Mouse (Mus musculus): ENCODE measurements around the gene Txndc12.

Txndc12 gene

GRCm38 (mm10) chr4:108834115-108834970 is at the start of gene Txndc12:
Txndc12 (plus strand) TSS chr4:108834601.
- DNase-seq (ENCODE audit: low spot score) = peak; percentile 54

GRCm38 (mm10) chr4:108789258-108789936 is 45.0 kb upstream of the Txndc12 start:
- no peak for DNase-seq (ENCODE audit: low spot score)

- no peak for DNase-seq (ENCODE audit: low spot score)
These were observed 43.9 kb upstream of the Txndc12 start for GRCm38 (mm10) chr4:108790507-108790906.

GRCm38 (mm10) chr4:108793941-108794340 is 40.5 kb upstream of the Txndc12 start:
- DNase-seq (ENCODE audit: low spot score) = no peak

- no peak for DNase-seq (ENCODE audit: low spot score)
These were observed 37.7 kb upstream of the Txndc12 start for GRCm38 (mm10) chr4:108796701-108797100.

- DNase-seq (ENCODE audit: low spot score) = peak; percentile 37
These were observed 36.1 kb upstream of the Txndc12 start for GRCm38 (mm10) chr4:108798083-108798830.

GRCm38 (mm10) chr4:108803535-108803934 is 30.9 kb upstream of the Txndc12 start:
- DNase-seq (ENCODE audit: low spot score) = no peak

- DNase-seq (ENCODE audit: low spot score) = no peak
These were observed 23.3 kb upstream of the Txndc12 start for GRCm38 (mm10) chr4:108811142-108811541.

- DNase-seq (ENCODE audit: low spot score) = no peak
These were observed 22.9 kb upstream of the Txndc12 start for GRCm38 (mm10) chr4:108811550-108811949.

- no peak for DNase-seq (ENCODE audit: low spot score)
These were observed 8.7 kb upstream of the Txndc12 start for GRCm38 (mm10) chr4:108825677-108826076.

GRCm38 (mm10) chr4:108826096-108826495 is 8.3 kb upstream of the Txndc12 start:
- no peak for DNase-seq (ENCODE audit: low spot score)

GRCm38 (mm10) chr4:108826643-108827042 is 7.8 kb upstream of the Txndc12 start:
- no peak for DNase-seq (ENCODE audit: low spot score)

GRCm38 (mm10) chr4:108830698-108831097 is 3.7 kb upstream of the Txndc12 start:
- DNase-seq (ENCODE audit: low spot score) = no peak

GRCm38 (mm10) chr4:108832916-108833827 is 1.2 kb upstream of the Txndc12 start, which contains the start of gene Btf3l4:
Btf3l4 (minus strand) TSS chr4:108833614.
- DNase-seq (ENCODE audit: low spot score) = peak; percentile 88

GRCm38 (mm10) chr4:108833828-108834114 is 630 bp upstream of the Txndc12 start:
- no peak for DNase-seq (ENCODE audit: low spot score)

GRCm38 (mm10) chr4:108834971-108835311 is 540 bp downstream of the Txndc12 start:
- DNase-seq (ENCODE audit: low spot score) = no peak

- no peak for DNase-seq (ENCODE audit: low spot score)
These were observed 1.1 kb downstream of the Txndc12 start for GRCm38 (mm10) chr4:108835496-108835895.

- DNase-seq (ENCODE audit: low spot score) = no peak
These were observed 3.6 kb downstream of the Txndc12 start for GRCm38 (mm10) chr4:108838031-108838430.

- no peak for DNase-seq (ENCODE audit: low spot score)
These were observed 7.6 kb downstream of the Txndc12 start for GRCm38 (mm10) chr4:108841920-108842578.

GRCm38 (mm10) chr4:108843336-108843735 is 8.9 kb downstream of the Txndc12 start:
- DNase-seq (ENCODE audit: low spot score) = no peak
